Comparison of ENCODE assay signal across 9 mouse cellular contexts in genomic region chr12:100604540-100604939, GRCm38 (mm10).
A peak's percentile ranks its signal among the peaks of the same experiment; 100 is the strongest.
DNase-seq lines count a peak whose midpoint lies in the region; ATAC-seq and TF ChIP-seq lines count a peak whose summit lies in the region.
"Had no signal": no experiment of that assay in that cellular context is flagged by ENCODE, and none has a peak within 500 bp of the region (broad histone marks: within the 10 kb centered on the region; RNA-seq: fewer than 3 reads in every experiment).

No protein-coding gene starts in this region.

- 2% methylated on average over 1 of the region's 1 CpGs for WGBS in small intestine, adult 2 months

- ATAC-seq in megakaryocyte, adult 5-6 weeks (ENCODE audit: poor library complexity, severe bottlenecking): peak; percentile 95

- no peaks in the 10 kb centered on the region for H3K36me3 ChIP-seq in small intestine, adult 2 months (ENCODE audit: control insufficient read depth, insufficient read depth, low read length)

- H3K27ac ChIP-seq in layer of hippocampus, adult 2 months: no peak overlapping the region
- H3K27ac ChIP-seq in small intestine, adult 2 months (ENCODE audit: insufficient read depth, low read depth, low read length): no peak overlapping the region
- H3K27ac ChIP-seq: macrophage had no signal

- no peak for TF ChIP-seq POLR2A in small intestine, adult 2 months (IDR thresholded peaks at IDR 0.05; ENCODE audit: low read depth, low read length)

- peak; percentile 42 to 46 for DNase-seq in layer of hippocampus, adult 2 months (ENCODE audit: low spot score in 2 of 2)
- no peak for DNase-seq in layer of hippocampus, adult 11-12 months (ENCODE audit: low spot score)
- DNase-seq in T-cell, adult 2 months (ENCODE audit: low spot score): peak; percentile 50
- peak; percentile 77 for DNase-seq in embryo, embryonic 10 days (ENCODE audit: low spot score)
- DNase-seq in heart, postnatal 10 days: peak; percentile 57 to 62
- DNase-seq in kidney, postnatal 25 days: peak; percentile 39 to 61

- intact Hi-C loops in heart, postnatal 10 days (cut with DNase I): loop anchor here (2.0 to 10.0 kb wide), 2 partner anchors 26 to 440 kb away; no protein-coding TSS in a partner anchor

- no peaks in the 10 kb centered on the region for H3K4me1 ChIP-seq in small intestine, adult 2 months (ENCODE audit: control insufficient read depth, insufficient read depth, insufficient read length, low read length)

- no peak overlapping the region for H3K4me3 ChIP-seq in layer of hippocampus, adult 2 months
- no peak overlapping the region for H3K4me3 ChIP-seq in small intestine, adult 2 months (ENCODE audit: low read depth, low read length)

- peak; percentile 96 for TF ChIP-seq CTCF in layer of hippocampus, adult 2 months (conservative IDR thresholded peaks at IDR 0.05)
- peak; percentile 88; the same call in 1 of the 2 replicates for TF ChIP-seq CTCF in small intestine, adult 2 months (IDR thresholded peaks at IDR 0.05; ENCODE audit: extremely low read depth, insufficient read length, insufficient replicate concordance, low read depth, low read length)

- H3K27me3 ChIP-seq in small intestine, adult 2 months (ENCODE audit: control insufficient read depth, insufficient read depth, low read length): no peaks in the 10 kb centered on the region
